Mouse (Mus musculus): ENCODE measurements around the gene Ncapd3. TPM values are rescaled to one million over a fixed set of nuclear protein-coding genes. Genes with fewer than 3 reads are reported as not detected.

Ncapd3 gene
- polyA plus RNA-seq, 1 experiment from 2014 or later = 25.2 TPM

GRCm38 (mm10) chr9:27058341-27058740 is 28.4 kb downstream of the Ncapd3 start:
- H3K9me3 ChIP-seq (replicated peaks) = no peaks in the 10 kb centered on the region
- no peak overlapping the region for H3K4me3 ChIP-seq (replicated peaks)
- H3K27me3 ChIP-seq = no peaks in the 10 kb centered on the region
- WGBS = 92% methylated on average over 5 of the region's 5 CpGs
- H3K4me1 ChIP-seq = no peaks in the 10 kb centered on the region
- no peak overlapping the region for H3K27ac ChIP-seq (replicated peaks)
- peaks cover 79% of the 10 kb centered on the region for H3K36me3 ChIP-seq
- no peak overlapping the region for H3K4me2 ChIP-seq (replicated peaks)
- no peak overlapping the region for H3K9ac ChIP-seq
- ATAC-seq (ENCODE audit: insufficient number of reproducible peaks, low FRiP score, low TSS enrichment, low read depth) = no peak

- H3K4me3 ChIP-seq (replicated peaks) = no peak overlapping the region
- 83% methylated on average over 4 of the region's 4 CpGs for WGBS
- H3K36me3 ChIP-seq = peaks cover 62% of the 10 kb centered on the region
- no peak overlapping the region for H3K27ac ChIP-seq (replicated peaks)
- H3K27me3 ChIP-seq = no peaks in the 10 kb centered on the region
- no peak for ATAC-seq (ENCODE audit: insufficient number of reproducible peaks, low FRiP score, low TSS enrichment, low read depth)
- no peaks in the 10 kb centered on the region for H3K4me1 ChIP-seq
- no peak overlapping the region for H3K4me2 ChIP-seq (replicated peaks)
- no peaks in the 10 kb centered on the region for H3K9me3 ChIP-seq (replicated peaks)
- H3K9ac ChIP-seq = no peak overlapping the region
Observed at GRCm38 (mm10) chr9:27070895-27071294, 40.9 kb downstream of the Ncapd3 start.

- no peak overlapping the region for H3K9ac ChIP-seq
- WGBS = 75% methylated on average over 1 of the region's 1 CpGs
- H3K27me3 ChIP-seq = no peaks in the 10 kb centered on the region
- H3K4me2 ChIP-seq (replicated peaks) = no peak overlapping the region
- no peak for ATAC-seq (ENCODE audit: insufficient number of reproducible peaks, low FRiP score, low TSS enrichment, low read depth)
- no peaks in the 10 kb centered on the region for H3K4me1 ChIP-seq
- H3K36me3 ChIP-seq = peaks cover 59% of the 10 kb centered on the region
- no peak overlapping the region for H3K4me3 ChIP-seq (replicated peaks)
- no peaks in the 10 kb centered on the region for H3K9me3 ChIP-seq (replicated peaks)
- no peak overlapping the region for H3K27ac ChIP-seq (replicated peaks)
Observed at GRCm38 (mm10) chr9:27074677-27075076, 44.7 kb downstream of the Ncapd3 start.

- no peak overlapping the region for H3K27ac ChIP-seq (replicated peaks)
- no peaks in the 10 kb centered on the region for H3K4me1 ChIP-seq
- H3K9me3 ChIP-seq (replicated peaks) = no peaks in the 10 kb centered on the region
- no peak overlapping the region for H3K4me2 ChIP-seq (replicated peaks)
- peaks cover 56% of the 10 kb centered on the region for H3K36me3 ChIP-seq
- no peak overlapping the region for H3K4me3 ChIP-seq (replicated peaks)
- ATAC-seq (ENCODE audit: insufficient number of reproducible peaks, low FRiP score, low TSS enrichment, low read depth) = no peak
- no peak overlapping the region for H3K9ac ChIP-seq
- H3K27me3 ChIP-seq = no peaks in the 10 kb centered on the region
Observed at GRCm38 (mm10) chr9:27075812-27076211, 45.8 kb downstream of the Ncapd3 start.

- WGBS = 88% methylated on average over 5 of the region's 5 CpGs
- no peak for ATAC-seq (ENCODE audit: insufficient number of reproducible peaks, low FRiP score, low TSS enrichment, low read depth)
Observed at GRCm38 (mm10) chr9:27086256-27086655, 56.3 kb downstream of the Ncapd3 start.

GRCm38 (mm10) chr9:27087402-27087801 is 57.4 kb downstream of the Ncapd3 start:
- peaks cover 80% of the 10 kb centered on the region for H3K36me3 ChIP-seq

More at GRCm38 (mm10) chr9:27086256-27086655, 56.3 kb downstream of the Ncapd3 start:
- Histone ChIP-seq H3K4me3 (replicated peaks) (no peak overlapping the region), H3K9ac (no peak overlapping the region), H3K27me3 (no peaks in the 10 kb centered on the region), H3K36me3 (peaks cover 75% of the 10 kb centered on the region), H3K4me2 (replicated peaks) (no peak overlapping the region), H3K27ac (replicated peaks) (no peak overlapping the region), H3K9me3 (replicated peaks) (no peaks in the 10 kb centered on the region), H3K4me1 (no peaks in the 10 kb centered on the region)

GRCm38 (mm10) chr9:27090134-27090533 is 60.2 kb downstream of the Ncapd3 start:
- Histone ChIP-seq H3K9ac (no peak overlapping the region), H3K27ac (replicated peaks) (no peak overlapping the region), H3K36me3 (peaks cover 86% of the 10 kb centered on the region), H3K4me2 (replicated peaks) (no peak overlapping the region), H3K9me3 (replicated peaks) (no peaks in the 10 kb centered on the region), H3K4me1 (no peaks in the 10 kb centered on the region), H3K4me3 (replicated peaks) (no peak overlapping the region), H3K27me3 (no peaks in the 10 kb centered on the region)
- no peak for ATAC-seq (ENCODE audit: insufficient number of reproducible peaks, low FRiP score, low TSS enrichment, low read depth)
- WGBS = 77% methylated on average over 1 of the region's 1 CpGs

More at GRCm38 (mm10) chr9:27087402-27087801, 57.4 kb downstream of the Ncapd3 start:
- H3K4me1 ChIP-seq = no peaks in the 10 kb centered on the region
- no peak overlapping the region for H3K4me3 ChIP-seq (replicated peaks)
- no peak overlapping the region for H3K4me2 ChIP-seq (replicated peaks)
- no peaks in the 10 kb centered on the region for H3K9me3 ChIP-seq (replicated peaks)
- ATAC-seq (ENCODE audit: insufficient number of reproducible peaks, low FRiP score, low TSS enrichment, low read depth) = no peak
- H3K27me3 ChIP-seq = no peaks in the 10 kb centered on the region
- H3K9ac ChIP-seq = no peak overlapping the region
- WGBS = 87% methylated on average over 3 of the region's 3 CpGs
- H3K27ac ChIP-seq (replicated peaks) = no peak overlapping the region

- Histone ChIP-seq H3K9ac (no peak overlapping the region), H3K36me3 (peaks cover 91% of the 10 kb centered on the region), H3K4me1 (no peaks in the 10 kb centered on the region), H3K9me3 (replicated peaks) (no peaks in the 10 kb centered on the region), H3K27me3 (no peaks in the 10 kb centered on the region), H3K4me2 (replicated peaks) (no peak overlapping the region), H3K27ac (replicated peaks) (no peak overlapping the region), H3K4me3 (replicated peaks) (no peak overlapping the region)
- 85% methylated on average over 13 of the region's 13 CpGs for WGBS
- no peak; the same call in 1 of the 2 replicates for ATAC-seq (ENCODE audit: insufficient number of reproducible peaks, low FRiP score, low TSS enrichment, low read depth)
Observed at GRCm38 (mm10) chr9:27090801-27091775, 61.1 kb downstream of the Ncapd3 start.

GRCm38 (mm10) chr9:27092916-27093315 is 62.9 kb downstream of the Ncapd3 start:
- Histone ChIP-seq H3K4me3 (replicated peaks) (no peak overlapping the region), H3K4me1 (no peaks in the 10 kb centered on the region), H3K9ac (no peak overlapping the region), H3K36me3 (peaks cover 85% of the 10 kb centered on the region), H3K27ac (replicated peaks) (no peak overlapping the region), H3K4me2 (replicated peaks) (no peak overlapping the region), H3K9me3 (replicated peaks) (no peaks in the 10 kb centered on the region), H3K27me3 (no peaks in the 10 kb centered on the region)
- no peak for ATAC-seq (ENCODE audit: insufficient number of reproducible peaks, low FRiP score, low TSS enrichment, low read depth)
- WGBS = 93% methylated on average over 6 of the region's 6 CpGs

- ATAC-seq (ENCODE audit: insufficient number of reproducible peaks, low FRiP score, low TSS enrichment, low read depth) = no peak
- Histone ChIP-seq H3K9ac (no peak overlapping the region), H3K27me3 (no peaks in the 10 kb centered on the region), H3K36me3 (peaks cover 75% of the 10 kb centered on the region), H3K4me2 (replicated peaks) (no peak overlapping the region), H3K9me3 (replicated peaks) (no peaks in the 10 kb centered on the region), H3K4me1 (no peaks in the 10 kb centered on the region), H3K4me3 (replicated peaks) (no peak overlapping the region), H3K27ac (replicated peaks) (no peak overlapping the region)
- WGBS = 23% methylated on average over 4 of the region's 4 CpGs
Observed at GRCm38 (mm10) chr9:27098092-27098491, 68.1 kb downstream of the Ncapd3 start.

- H3K4me2 ChIP-seq (replicated peaks) = no peak overlapping the region
- H3K4me1 ChIP-seq = no peaks in the 10 kb centered on the region
- H3K9me3 ChIP-seq (replicated peaks) = no peaks in the 10 kb centered on the region
- no peak for ATAC-seq (ENCODE audit: insufficient number of reproducible peaks, low FRiP score, low TSS enrichment, low read depth)
- 81% methylated on average over 8 of the region's 8 CpGs for WGBS
- H3K9ac ChIP-seq = no peak overlapping the region
- no peak overlapping the region for H3K4me3 ChIP-seq (replicated peaks)
- no peak overlapping the region for H3K27ac ChIP-seq (replicated peaks)
- H3K27me3 ChIP-seq = no peaks in the 10 kb centered on the region
- H3K36me3 ChIP-seq = peaks cover 75% of the 10 kb centered on the region
Observed at GRCm38 (mm10) chr9:27098557-27098956, 68.6 kb downstream of the Ncapd3 start.

Measured in embryonic facial prominence, embryonic 15.5 days (tissue).